Mouse (Mus musculus) layer of hippocampus, postnatal 10 days (tissue): ENCODE measurements around the gene Plxnb1. TPM values are rescaled to one million over a fixed set of nuclear protein-coding genes. Genes with fewer than 3 reads are reported as not detected.

Experiments
- DNase-seq, 2 experiments: peaks; one replicate each; pipeline ENCODE4 v3.0.0; 2021; ENCODE audit warnings: low spot score in 2 of 2
- total RNA-seq, 2 experiments: library from RNA; stranded (reverse); gene quantifications; 2 replicates each; pipeline ENCODE4 v1.2.3; 2021

Gene Plxnb1
- total RNA-seq, 2 experiments from 2014 or later, result 87.8 to 89.8 TPM

DNA sequence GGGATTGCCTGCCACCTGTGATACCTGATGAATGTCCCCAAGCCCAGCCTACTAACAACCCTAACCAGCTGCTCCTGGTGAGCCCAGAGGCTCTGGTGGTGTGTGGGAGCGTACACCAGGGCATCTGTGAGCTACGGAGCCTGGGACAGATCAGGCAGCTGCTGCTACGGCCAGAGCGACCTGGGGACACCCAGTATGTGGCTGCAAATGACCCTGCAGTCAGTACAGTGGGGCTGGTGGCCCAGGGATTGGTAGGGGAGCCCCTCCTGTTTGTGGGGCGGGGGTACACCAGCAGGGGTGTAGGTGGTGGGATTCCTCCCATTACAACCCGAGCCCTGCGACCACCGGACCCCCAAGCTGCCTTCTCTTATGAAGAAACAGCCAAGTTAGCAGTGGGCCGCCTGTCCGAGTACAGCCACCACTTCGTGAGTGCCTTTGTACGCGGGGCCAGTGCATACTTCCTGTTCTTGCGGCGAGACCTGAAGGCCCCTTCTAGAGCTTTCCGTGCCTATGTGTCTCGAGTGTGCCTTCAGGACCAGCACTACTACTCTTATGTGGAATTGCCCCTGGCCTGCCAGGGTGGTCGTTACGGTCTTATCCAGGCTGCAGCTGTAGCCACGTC lies 5.2 kb downstream of the Plxnb1 start:
- no peak for DNase-seq

- DNase-seq, result no peak
Observed at GRCm38 (mm10) chr9:109101933-109102445, 6.8 kb downstream of the Plxnb1 start.

DNA sequence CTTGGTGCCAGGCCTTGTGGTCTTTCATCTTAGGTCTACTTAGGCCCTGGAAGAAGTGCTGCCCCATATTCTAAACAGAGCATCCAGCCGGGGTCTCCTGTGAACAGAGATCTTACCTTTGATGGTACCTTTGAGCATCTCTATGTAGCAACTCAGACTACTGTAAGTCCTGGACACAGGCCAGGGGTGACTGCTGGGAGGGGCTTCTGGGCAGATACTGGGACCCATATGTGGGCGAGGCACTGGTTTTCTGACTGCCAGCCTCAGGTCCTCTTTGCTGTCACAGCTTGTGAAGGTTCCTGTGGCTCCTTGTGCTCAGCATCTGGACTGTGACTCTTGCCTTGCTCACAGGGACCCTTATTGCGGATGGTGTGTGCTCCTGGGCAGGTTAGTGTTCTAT lies 7.4 kb downstream of the Plxnb1 start:
- no peak for DNase-seq

- DNase-seq, result no peak
Observed at GRCm38 (mm10) chr9:109103250-109103649, 8.1 kb downstream of the Plxnb1 start.

GRCm38 (mm10) chr9:109104083-109104482 lies 8.9 kb downstream of the Plxnb1 start:
- DNase-seq, result no peak

GRCm38 (mm10) chr9:109105011-109105410 lies 9.8 kb downstream of the Plxnb1 start:
- peak; percentile 55 to 74 for DNase-seq

DNA sequence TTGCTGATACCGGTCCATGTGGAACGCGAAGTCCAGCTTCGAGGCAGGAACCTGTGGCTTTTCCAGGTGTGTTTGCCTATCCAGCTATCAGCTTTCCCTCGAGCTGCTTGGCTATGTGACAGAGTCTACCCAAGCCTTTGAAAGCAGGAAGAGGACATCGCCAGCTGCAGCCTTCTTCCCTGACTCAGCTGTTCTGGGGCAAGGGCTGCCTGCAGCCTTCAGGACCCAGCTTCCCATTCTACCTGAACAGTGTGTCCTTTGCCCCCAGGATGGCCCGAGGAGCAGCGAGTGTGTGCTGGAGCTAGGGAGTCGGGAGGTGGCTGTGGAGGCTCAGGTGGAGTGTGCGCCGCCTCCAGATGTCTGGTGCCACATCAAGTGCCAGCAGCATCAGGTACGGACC lies 10.5 kb downstream of the Plxnb1 start:
- DNase-seq, result no peak

DNA sequence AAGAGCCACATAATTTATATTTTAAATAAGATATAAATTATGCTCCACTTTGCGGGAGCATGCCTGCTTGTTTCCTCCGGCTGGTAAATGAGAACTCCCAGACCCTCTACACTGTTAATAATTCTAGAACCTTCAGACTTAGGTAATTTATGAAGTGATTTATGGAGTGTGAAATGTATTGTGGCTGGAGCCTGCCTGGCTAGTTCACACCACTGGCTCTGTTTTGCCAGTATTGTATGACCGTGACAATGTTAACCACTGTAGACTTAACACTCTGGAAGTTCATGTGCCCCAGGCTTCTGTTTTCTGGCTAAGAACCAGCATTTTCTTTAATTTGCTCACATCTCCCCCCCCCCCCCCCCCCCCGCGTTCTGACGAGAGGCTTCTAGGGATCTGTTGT lies 12.2 kb downstream of the Plxnb1 start:
- DNase-seq, result no peak

GRCm38 (mm10) chr9:109110240-109110639 lies 15.1 kb downstream of the Plxnb1 start:
- no peak for DNase-seq

GRCm38 (mm10) chr9:109111101-109111500 lies 15.9 kb downstream of the Plxnb1 start:
- DNase-seq, result no peak

DNA sequence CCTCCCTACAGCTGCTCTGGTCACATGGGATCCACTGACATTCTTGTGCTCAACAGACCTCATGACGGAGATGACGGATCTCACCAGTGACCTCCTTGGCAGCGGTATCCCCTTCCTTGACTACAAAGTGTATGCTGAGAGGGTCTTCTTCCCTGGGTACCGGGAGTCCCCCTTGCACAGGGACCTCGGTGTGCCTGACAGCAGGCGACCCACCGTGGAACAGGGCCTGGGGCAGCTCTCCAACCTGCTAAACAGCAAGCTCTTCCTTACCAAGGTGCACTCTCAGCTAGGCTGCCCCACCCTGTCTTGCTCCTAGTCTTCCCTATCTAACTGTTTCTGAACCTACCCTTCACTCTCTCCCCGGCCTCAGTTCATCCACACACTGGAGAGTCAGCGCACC lies 16.4 kb downstream of the Plxnb1 start:
- no peak for DNase-seq

GRCm38 (mm10) chr9:109113331-109113730 lies 18.1 kb downstream of the Plxnb1 start:
- DNase-seq, result no peak

DNA sequence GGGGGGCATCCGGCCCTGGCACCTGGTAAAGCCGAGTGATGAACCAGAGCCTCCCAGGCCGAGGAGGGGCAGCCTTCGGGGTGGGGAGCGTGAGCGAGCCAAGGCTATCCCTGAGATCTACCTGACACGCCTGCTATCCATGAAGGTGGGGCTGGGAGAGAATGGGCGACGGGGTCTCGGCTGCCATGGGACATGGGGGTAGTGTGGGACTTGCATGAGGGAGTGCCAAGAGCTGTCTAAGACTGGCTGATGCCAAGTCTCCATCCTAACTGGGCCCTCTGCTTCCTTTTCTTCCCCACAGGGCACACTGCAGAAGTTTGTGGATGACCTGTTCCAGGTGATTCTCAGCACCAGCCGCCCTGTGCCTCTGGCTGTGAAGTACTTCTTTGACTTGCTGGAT lies 19.1 kb downstream of the Plxnb1 start:
- DNase-seq, result no peak

GRCm38 (mm10) chr9:109114871-109115270 lies 19.7 kb downstream of the Plxnb1 start:
- no peak for DNase-seq

GRCm38 (mm10) chr9:109116205-109116604 lies 21.0 kb downstream of the Plxnb1 start:
- DNase-seq, result no peak

DNA sequence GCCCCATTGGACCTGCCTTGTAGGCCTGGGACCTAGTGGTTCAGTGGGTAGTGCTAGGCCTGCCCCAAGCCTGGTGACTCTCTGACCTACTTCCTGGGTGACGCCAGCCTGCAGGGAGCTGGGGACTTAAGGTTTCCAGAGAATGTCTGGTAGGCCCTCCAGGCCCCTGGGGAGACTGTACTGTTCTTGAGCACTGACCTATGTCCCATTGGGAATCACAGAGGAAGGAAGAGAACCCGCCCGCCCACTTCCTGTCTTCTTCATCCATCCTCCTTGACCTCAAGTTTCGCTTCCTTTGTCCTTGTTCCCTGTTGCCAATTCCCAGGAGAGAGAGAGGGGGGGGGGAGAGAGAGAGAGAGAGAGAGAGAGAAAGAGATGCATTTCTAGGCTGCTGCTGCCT lies 22.9 kb downstream of the Plxnb1 start:
- DNase-seq, result no peak

DNA sequence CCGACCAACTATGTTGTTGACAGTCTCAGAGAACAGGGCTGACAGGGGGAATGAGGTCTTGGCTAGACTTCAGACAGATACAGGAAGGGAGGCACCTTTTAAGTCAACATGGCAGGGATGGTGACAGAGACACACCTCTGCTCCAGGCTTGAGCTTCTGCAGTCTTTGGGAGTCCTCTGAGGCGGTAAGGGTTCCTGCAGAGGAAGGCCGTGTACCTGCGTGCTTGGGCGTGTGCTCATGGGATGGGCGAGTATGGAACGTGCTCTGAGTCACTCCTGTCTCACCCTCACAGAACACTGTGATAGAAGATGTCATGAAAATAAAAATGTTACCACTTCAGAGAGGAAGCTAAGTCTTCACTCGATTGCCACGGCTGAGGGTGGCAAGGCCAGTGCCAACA lies 24.4 kb downstream of the Plxnb1 start:
- no peak for DNase-seq

GRCm38 (mm10) chr9:109120956-109121355 lies 25.8 kb downstream of the Plxnb1 start:
- no peak for DNase-seq

DNA sequence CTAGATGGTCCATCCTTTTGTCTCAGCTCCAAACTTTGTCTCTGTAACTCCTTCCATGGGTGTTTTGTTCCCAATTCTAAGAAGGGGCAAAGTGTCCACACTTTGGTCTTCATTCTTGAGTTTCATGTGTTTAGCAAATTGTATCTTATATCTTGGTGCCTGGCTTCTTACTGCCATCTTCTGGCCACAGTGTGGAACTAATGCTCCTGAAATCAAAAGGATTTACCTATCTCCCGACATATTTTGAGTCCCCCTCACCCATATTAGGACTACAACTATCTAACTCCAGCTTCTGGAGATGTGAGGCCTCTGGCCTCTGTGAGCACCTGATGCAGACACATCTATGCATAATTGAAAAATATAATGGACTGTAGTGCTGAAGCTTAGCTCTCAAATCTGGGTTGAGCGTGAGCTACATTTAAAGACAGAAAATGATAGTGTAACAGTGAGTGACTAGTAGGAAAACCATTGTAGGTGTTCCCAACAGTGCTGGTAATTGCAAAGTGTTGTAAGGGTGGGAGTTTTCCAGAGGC lies 27.4 kb downstream of the Plxnb1 start:
- DNase-seq, result peak; percentile 49 to 61

- no peak for DNase-seq
Observed at GRCm38 (mm10) chr9:109123266-109123665, 28.1 kb downstream of the Plxnb1 start.

DNA sequence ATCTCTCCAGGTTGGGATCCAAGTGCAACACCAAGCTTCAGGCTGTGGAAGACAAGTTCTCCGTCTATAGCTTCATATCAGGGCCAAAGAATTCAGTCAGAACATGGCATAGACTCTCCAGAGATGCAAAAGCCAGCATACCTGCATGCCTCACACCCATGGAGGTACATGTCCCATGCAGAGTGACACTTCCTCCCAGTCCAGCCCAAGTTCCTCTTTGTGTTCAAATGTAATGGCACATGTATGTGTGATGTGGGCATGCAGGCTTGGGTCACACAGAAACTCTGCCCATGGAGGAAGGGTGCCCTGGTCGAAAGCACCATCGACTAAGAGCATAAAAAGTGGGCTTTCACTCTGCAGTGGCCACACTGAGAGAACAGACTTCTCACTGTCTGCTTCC lies 29.0 kb downstream of the Plxnb1 start:
- no peak for DNase-seq

- DNase-seq, result no peak
Observed at GRCm38 (mm10) chr9:109125043-109125442, 29.9 kb downstream of the Plxnb1 start.

GRCm38 (mm10) chr9:109125481-109125880 lies 30.3 kb downstream of the Plxnb1 start:
- no peak for DNase-seq
